Mouse (Mus musculus) limb, embryonic 14.5 days (tissue): ENCODE data around the gene Cd3d. TPM values are rescaled to one million over a fixed set of nuclear protein-coding genes. Genes with fewer than 3 reads are reported as not detected.

ENCODE experiments used
- ATAC-seq: fragments of 200-750 bp; cut with Nextera tagmentation; 2 replicates; pipeline ENCODE4 v1.8.0; 2017; ENCODE audit warnings: low read depth, moderate number of reproducible peaks, moderate TSS enrichment; ENCODE audit not compliant: low FRiP score
- DNase-seq: peaks from one replicate; pipeline ENCODE4 v3.0.0-alpha.2; 2015; ENCODE audit warnings: low spot score
- H3K27ac ChIP-seq: fragments of 300-500 bp; sonication (generic); replicated peaks from 2 replicates; pipeline ENCODE4 v1.5.1; 2014; ENCODE audit warnings: low read depth, mild to moderate bottlenecking, low read length, moderate library complexity, mixed read lengths
- H3K27me3 ChIP-seq: fragments of 300-500 bp; sonication (generic); 2 replicates; pipeline ENCODE4 v1.6.1; 2014; ENCODE audit warnings: low read length, mixed read lengths; ENCODE audit not compliant: control insufficient read depth, insufficient read depth
- H3K36me3 ChIP-seq: fragments of 300-500 bp; sonication (generic); 2 replicates; pipeline ENCODE4 v1.6.1; 2014; ENCODE audit warnings: mild to moderate bottlenecking, low read length, moderate library complexity, mixed read lengths; ENCODE audit not compliant: control insufficient read depth, insufficient read depth
- H3K4me1 ChIP-seq: fragments of 300-500 bp; sonication (generic); 2 replicates; pipeline ENCODE4 v1.6.1; 2014; ENCODE audit warnings: antibody characterized with exemption, low read length, mixed read lengths; ENCODE audit not compliant: control insufficient read depth, insufficient read depth
- H3K4me2 ChIP-seq: fragments of 300-500 bp; sonication (generic); replicated peaks from 2 replicates; pipeline ENCODE4 v1.6.1; 2014; ENCODE audit warnings: low read depth, mild to moderate bottlenecking, low read length, moderate library complexity; ENCODE audit not compliant: severe bottlenecking
- H3K4me3 ChIP-seq: fragments of 300-500 bp; sonication (generic); replicated peaks from 2 replicates; pipeline ENCODE4 v1.5.1; 2014; ENCODE audit warnings: low read length
- H3K9ac ChIP-seq: fragments of 300-500 bp; sonication (generic); 2 replicates; pipeline ENCODE4 v1.6.1; 2014; ENCODE audit warnings: mild to moderate bottlenecking, low read depth, low read length, moderate library complexity; ENCODE audit not compliant: severe bottlenecking
- H3K9me3 ChIP-seq: fragments of 300-500 bp; sonication (generic); 2 replicates; pipeline ENCODE4 v1.6.1; 2016; ENCODE audit warnings: low read length; ENCODE audit not compliant: control insufficient read depth
- POLR2A ChIP-seq: fragments of 200-500 bp; IDR thresholded peaks from 2 replicates; pipeline ENCODE4 v1.8.0; 2012; ENCODE audit warnings: inconsistent platforms, mild to moderate bottlenecking, moderate library complexity, borderline replicate concordance; ENCODE audit not compliant: insufficient read depth, insufficient read length; ENCODE audit errors: extremely low read depth
- WGBS: fragments of 180-500 bp; shearing (Covaris S2); extraction: QIAGEN DNeasy Blood & Tissue Kit; methylation state at CpG from one replicate; pipeline ENCODE4 v1.1.7; 2014; 5-methylcytosine and 5-hydroxymethylcytosine counted together
- polyA plus RNA-seq, 2 experiments: library from polyadenylated mRNA; depleted of rRNA in 1 of 2; stranded (reverse) in 1 of 2; unstranded in 1 of 2; fragments of >200 nt; fragmentation: Nextera tagmentation in 1 of 2; extraction: Ambion mirVana in 1 of 2; gene quantifications; 2 replicates each; pipeline versions ENCODE4 v1.2.1 to v1.2.3; 2012 to 2014

The Cd3d gene
- 0.06 TPM in 1 of 2 replicates, not detected in the other for polyA plus RNA-seq (2012; rRNA removed)
- polyA plus RNA-seq (2014; fragmentation: Nextera tagmentation; extraction: Ambion mirVana): not detected in 2 replicates

DNA sequence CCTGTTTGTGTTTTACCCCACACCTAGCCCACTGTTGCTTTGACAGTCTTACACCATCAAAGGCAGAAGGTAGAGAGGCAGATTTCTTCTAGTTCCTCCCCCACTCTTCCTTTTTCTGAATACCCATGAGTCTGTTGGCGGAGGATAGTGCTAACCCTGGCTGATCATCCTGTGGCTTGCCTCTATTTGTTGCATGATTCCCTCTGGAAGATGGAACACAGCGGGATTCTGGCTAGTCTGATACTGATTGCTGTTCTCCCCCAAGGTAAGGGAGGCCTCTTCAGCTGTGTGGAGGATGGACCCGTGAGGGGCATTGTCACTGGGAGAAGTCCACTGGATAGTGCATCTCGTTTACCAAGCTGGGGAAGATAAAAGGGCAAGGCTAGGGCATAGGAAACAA lies at the start of gene Cd3d:
TSS of gene Cd3d (plus strand) at position 111 of the 400 bp plus-strand sequence.
- TF ChIP-seq POLR2A: no peak
- DNase-seq (no peak), ATAC-seq (no peak)
- no peaks in the 10 kb centered on the region for H3K27me3 ChIP-seq
- H3K27ac ChIP-seq: no peak within 1 kb of the TSS
- H3K4me1 ChIP-seq: no peaks in the 10 kb centered on the region
- H3K36me3 ChIP-seq: no peaks in the 10 kb centered on the region
- H3K4me2 ChIP-seq: no peak within 1 kb of the TSS
- no peak within 1 kb of the TSS for H3K4me3 ChIP-seq
- H3K9ac ChIP-seq: no peak within 1 kb of the TSS
- WGBS: 72% methylated on average over 4 of the region's 4 CpGs
- H3K9me3 ChIP-seq: no peaks in the 10 kb centered on the region

DNA sequence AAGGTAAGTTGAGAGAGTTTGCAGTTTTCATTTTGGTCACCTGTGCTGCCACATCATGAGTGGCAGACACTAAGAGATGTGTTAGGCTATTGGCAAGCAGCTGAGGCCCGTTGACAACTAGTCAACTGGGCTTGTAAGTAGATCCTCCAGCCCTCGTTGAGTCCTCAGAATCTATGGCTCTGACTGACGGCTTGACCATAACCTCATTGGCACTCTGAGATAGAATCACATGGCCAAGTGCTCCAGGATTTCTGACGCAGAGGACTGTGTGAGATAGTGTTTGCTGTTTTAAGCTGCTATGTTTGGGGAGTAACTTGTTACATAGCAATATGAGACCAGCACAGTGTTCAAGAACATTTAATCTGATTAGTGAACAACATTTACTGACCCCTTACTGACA lies 39.8 kb upstream of the Cd3d start:
- DNase-seq: no peak
- H3K9me3 ChIP-seq: no peaks in the 10 kb centered on the region
- no peak overlapping the region for H3K9ac ChIP-seq
- H3K36me3 ChIP-seq: peaks cover 87% of the 10 kb centered on the region
- 91% methylated on average over 4 of the region's 4 CpGs for WGBS
- no peak overlapping the region for H3K4me3 ChIP-seq
- H3K27me3 ChIP-seq: no peaks in the 10 kb centered on the region
- H3K4me2 ChIP-seq: no peak overlapping the region
- TF ChIP-seq POLR2A: no peak
- no peak overlapping the region for H3K27ac ChIP-seq
- ATAC-seq: no peak
- no peaks in the 10 kb centered on the region for H3K4me1 ChIP-seq

DNA sequence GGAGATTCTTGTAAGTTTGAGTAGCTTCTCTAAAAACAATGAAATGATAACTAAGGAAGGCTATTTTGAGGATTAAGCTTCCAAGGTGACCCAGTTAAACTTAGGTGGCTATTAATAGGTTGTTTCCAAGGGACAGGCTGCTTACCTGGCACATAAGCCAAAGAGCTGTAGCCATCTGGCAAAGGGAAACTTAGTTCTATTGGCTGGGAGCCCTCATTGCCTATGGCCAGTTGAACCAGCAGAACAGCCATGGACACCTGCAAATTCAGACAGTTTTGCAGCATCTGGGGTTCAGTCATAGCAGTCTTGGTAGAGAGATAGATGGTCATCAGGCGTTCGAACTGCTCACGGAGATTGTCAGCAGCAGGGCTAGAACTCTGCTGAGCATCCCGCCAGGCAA lies 39.2 kb upstream of the Cd3d start:
- Histone ChIP-seq H3K4me1 (no peaks in the 10 kb centered on the region), H3K4me3 (no peak overlapping the region), H3K27me3 (no peaks in the 10 kb centered on the region), H3K9ac (no peak overlapping the region), H3K4me2 (no peak overlapping the region), H3K27ac (no peak overlapping the region), H3K9me3 (no peaks in the 10 kb centered on the region), H3K36me3 (peaks cover 83% of the 10 kb centered on the region)
- DNase-seq: no peak
- ATAC-seq: no peak
- WGBS: 96% methylated on average over 4 of the region's 4 CpGs
- no peak for TF ChIP-seq POLR2A

DNA sequence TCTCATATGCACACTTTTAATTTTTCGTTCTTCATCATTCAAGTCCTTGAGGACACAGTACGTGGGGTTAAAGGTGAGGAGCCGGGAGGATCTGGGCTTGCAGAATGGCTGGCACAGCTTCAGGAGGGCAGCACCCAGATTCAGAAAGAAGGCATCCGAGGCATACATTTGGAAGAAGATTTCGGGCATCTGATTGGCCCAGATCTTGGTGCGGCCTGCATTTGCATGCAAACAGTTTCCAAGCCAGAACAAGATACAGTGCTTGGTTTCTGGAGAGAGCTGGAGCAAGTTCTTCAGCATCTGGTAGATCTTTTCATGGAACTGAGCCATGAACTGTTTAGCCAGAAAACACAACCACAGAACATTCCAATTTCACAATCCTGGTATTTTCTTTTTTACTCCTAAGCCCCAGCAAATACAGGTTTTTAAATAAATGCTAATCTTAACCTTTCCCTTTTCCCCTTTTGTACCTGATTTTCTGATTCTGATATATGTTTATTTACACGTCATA lies 35.3 kb upstream of the Cd3d start:
- Histone ChIP-seq H3K27me3 (no peaks in the 10 kb centered on the region), H3K9ac (no peak overlapping the region), H3K4me2 (no peak overlapping the region), H3K27ac (no peak overlapping the region), H3K9me3 (no peaks in the 10 kb centered on the region), H3K36me3 (peaks cover 88% of the 10 kb centered on the region), H3K4me3 (no peak overlapping the region), H3K4me1 (no peaks in the 10 kb centered on the region)
- 94% methylated on average over 7 of the region's 7 CpGs for WGBS
- no peak for TF ChIP-seq POLR2A
- ATAC-seq: no peak
- no peak for DNase-seq

DNA sequence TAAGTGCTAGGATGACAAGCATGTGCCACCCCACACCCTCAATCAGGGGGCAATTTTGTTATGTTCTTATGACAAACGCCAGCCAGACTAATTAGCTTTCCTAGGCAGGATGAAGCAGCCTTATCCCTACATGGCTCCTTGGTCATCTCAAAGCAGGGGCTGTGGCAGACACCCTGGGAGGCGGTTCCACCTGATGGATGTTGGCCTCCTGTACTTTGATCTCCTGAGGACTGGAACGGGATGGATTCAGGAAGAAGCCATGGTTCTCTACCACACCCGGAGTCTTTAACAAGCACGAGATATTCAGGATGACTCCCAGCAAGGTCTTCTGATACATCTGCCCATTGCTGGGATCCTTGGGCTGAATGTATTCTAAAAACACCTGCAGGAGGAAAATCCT lies 33.8 kb upstream of the Cd3d start:
- DNase-seq (no peak), ATAC-seq (no peak)
- Histone ChIP-seq H3K4me2 (no peak overlapping the region), H3K9ac (no peak overlapping the region), H3K27ac (no peak overlapping the region), H3K4me1 (no peaks in the 10 kb centered on the region), H3K36me3 (peaks cover 89% of the 10 kb centered on the region), H3K4me3 (no peak overlapping the region), H3K27me3 (no peaks in the 10 kb centered on the region), H3K9me3 (no peaks in the 10 kb centered on the region)
- WGBS: 86% methylated on average over 5 of the region's 5 CpGs
- no peak for TF ChIP-seq POLR2A

DNA sequence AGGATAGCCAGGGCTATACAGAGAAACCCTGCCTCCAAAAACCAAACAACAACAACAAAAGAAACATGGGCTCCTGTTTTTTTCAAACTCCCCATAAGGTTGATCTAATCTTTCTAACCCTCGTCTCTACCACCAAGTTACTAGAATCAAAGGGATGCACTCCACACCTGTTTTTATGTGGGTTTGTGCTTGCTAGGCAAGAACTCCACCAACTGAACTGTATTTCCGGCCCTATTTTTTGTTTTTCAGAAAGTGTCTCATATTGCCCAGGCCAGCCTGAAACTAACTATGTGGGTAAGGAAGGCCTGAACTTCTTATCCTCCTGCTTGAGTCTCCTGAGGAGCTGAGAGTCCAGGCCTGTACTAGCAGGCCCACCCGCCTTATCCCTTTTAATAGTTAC lies 27.2 kb upstream of the Cd3d start:
- WGBS: 89% methylated on average over 3 of the region's 3 CpGs
- no peaks in the 10 kb centered on the region for H3K9me3 ChIP-seq
- ATAC-seq (no peak), DNase-seq (no peak)
- H3K27me3 ChIP-seq: no peaks in the 10 kb centered on the region
- no peak for TF ChIP-seq POLR2A
- no peak overlapping the region for H3K4me2 ChIP-seq
- H3K4me1 ChIP-seq: no peaks in the 10 kb centered on the region
- no peak overlapping the region for H3K9ac ChIP-seq
- peaks cover 88% of the 10 kb centered on the region for H3K36me3 ChIP-seq
- no peak overlapping the region for H3K4me3 ChIP-seq
- no peak overlapping the region for H3K27ac ChIP-seq
